Comparison of ENCODE assay signal across 8 mouse cellular contexts in the genomic region with DNA sequence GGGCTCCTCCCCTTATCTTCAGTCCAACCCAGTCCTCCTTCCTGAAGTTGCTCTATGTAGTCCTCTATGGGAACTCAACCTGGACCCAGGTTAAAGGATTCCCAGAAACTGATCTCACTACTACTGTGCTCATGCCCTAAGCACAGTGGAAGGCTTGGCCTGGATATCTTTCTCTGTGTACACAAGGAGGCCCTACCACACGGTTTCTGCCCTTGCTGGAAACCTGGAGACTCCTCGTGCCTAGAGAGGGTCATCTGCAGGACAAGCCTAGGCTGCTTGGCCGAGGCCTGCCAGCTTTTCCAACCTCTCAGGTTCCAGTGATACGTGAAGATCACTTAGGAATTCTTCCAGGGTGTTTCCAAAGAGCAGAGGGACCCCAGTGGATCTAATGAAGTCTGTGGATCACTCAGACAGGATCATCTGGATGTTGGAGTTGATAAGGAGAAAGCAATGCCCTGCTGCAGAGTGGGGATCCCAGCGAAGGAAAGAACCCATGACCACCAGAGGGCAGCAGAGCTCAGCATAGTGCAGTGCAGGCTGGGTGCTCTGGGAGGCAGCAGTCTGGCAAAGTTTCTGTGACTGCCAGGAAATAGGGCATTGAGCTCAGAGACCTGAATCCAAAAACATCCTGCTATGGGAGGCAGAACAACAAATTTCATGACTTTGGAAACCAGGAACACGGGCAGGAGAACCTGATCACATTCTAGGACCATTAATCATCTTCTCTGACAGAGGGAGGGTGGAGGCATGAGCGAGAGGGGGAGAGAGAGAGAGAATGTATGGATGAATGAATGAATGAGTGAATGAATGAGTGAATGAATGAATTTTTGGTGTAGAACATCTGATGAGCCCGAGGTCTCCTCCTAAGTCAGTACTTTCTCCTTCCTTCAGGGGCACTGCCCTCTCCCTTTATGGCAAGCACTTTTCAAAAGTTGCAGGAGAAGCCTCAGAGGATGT. TPM values are rescaled to one million over a fixed set of nuclear protein-coding genes. Genes with fewer than 3 reads are reported as not detected.
DNase-seq lines count a peak whose midpoint lies in the region; ATAC-seq and TF ChIP-seq lines count a peak whose summit lies in the region.
"Not testable (repeated sequence)": the region's sequence is repeated elsewhere in the genome, so short reads cannot be mapped to it uniquely, and the experiment has no call there.

No protein-coding gene starts in this region.

- H3K4me3 ChIP-seq in forebrain, embryonic 14.5 days (ENCODE audit: low read depth, low read length); heart, embryonic 13.5 days; limb, embryonic 11.5 days (ENCODE audit: low read depth, low read length); lung, embryonic 14.5 days (ENCODE audit: low read depth, low read length); midbrain, embryonic 14.5 days (replicated peaks; ENCODE audit: low read depth, low read length): not testable (repeated sequence)

- H3K4me2 ChIP-seq in forebrain, embryonic 14.5 days (ENCODE audit: low read length); heart, embryonic 13.5 days; limb, embryonic 11.5 days (ENCODE audit: low read depth, severe bottlenecking); lung, embryonic 14.5 days; midbrain, embryonic 14.5 days (ENCODE audit: low read length): not testable (repeated sequence)

- H3K4me1 ChIP-seq in forebrain, embryonic 14.5 days (ENCODE audit: control insufficient read depth, insufficient read depth, low read length); heart, embryonic 13.5 days; limb, embryonic 11.5 days (ENCODE audit: control insufficient read depth, insufficient read depth, low read length); lung, embryonic 14.5 days (ENCODE audit: insufficient read depth); midbrain, embryonic 14.5 days (ENCODE audit: control insufficient read depth, insufficient read depth, low read length): not testable (repeated sequence)

- not testable (repeated sequence) for H3K9me3 ChIP-seq in forebrain, embryonic 14.5 days (replicated peaks; ENCODE audit: control insufficient read depth, low read length); heart, embryonic 13.5 days; limb, embryonic 11.5 days (ENCODE audit: control insufficient read depth, low read length); lung, embryonic 14.5 days (ENCODE audit: low read depth, low read length); midbrain, embryonic 14.5 days (ENCODE audit: control insufficient read depth, low read length)

- H3K9ac ChIP-seq in forebrain, embryonic 14.5 days (ENCODE audit: low read length); heart, embryonic 13.5 days; limb, embryonic 11.5 days (ENCODE audit: low read length); lung, embryonic 14.5 days; midbrain, embryonic 14.5 days (replicated peaks; ENCODE audit: low read length): not testable (repeated sequence)

- 74% methylated on average over 4 of the region's 8 CpGs for WGBS in forebrain, embryonic 14.5 days
- WGBS in heart, embryonic 13.5 days: 74% methylated on average over 5 of the region's 8 CpGs
- WGBS in limb, embryonic 11.5 days: 81% methylated on average over 5 of the region's 8 CpGs
- 75% methylated on average over 5 of the region's 8 CpGs for WGBS in lung, embryonic 14.5 days
- 77% methylated on average over 5 of the region's 8 CpGs for WGBS in midbrain, embryonic 14.5 days

- TF ChIP-seq CTCF in lung, embryonic 14.5 days (IDR thresholded peaks at IDR 0.05; ENCODE audit: low read depth): peak; percentile 28; the same call in 1 of the 2 replicates

- peak; percentile 87 for ATAC-seq in cerebellum, adult (ENCODE audit: insufficient number of reproducible peaks, low FRiP score, low TSS enrichment)
- peak; percentile 90 for ATAC-seq in forebrain, embryonic 14.5 days
- peak; percentile 37; the same call in 1 of the 2 replicates for ATAC-seq in heart, embryonic 13.5 days (ENCODE audit: extremely low read depth, insufficient number of reproducible peaks, low FRiP score, low TSS enrichment)
- peak; percentile 72 for ATAC-seq in inflammation-experienced regulatory T-cells, adult 6 months
- ATAC-seq in limb, embryonic 11.5 days (ENCODE audit: insufficient number of reproducible peaks, low FRiP score, low TSS enrichment, low read depth): peak; percentile 70; the same call in 1 of the 2 replicates
- peak; percentile 87; the same call in 1 of the 2 replicates for ATAC-seq in lung, embryonic 14.5 days (ENCODE audit: insufficient read depth)
- ATAC-seq in midbrain, embryonic 14.5 days (ENCODE audit: low FRiP score, low TSS enrichment): peak; percentile 72; the same call in 1 of the 2 replicates
- peak; percentile 42; the same call in 1 of the 2 replicates for ATAC-seq in neutrophil, adult 5-6 weeks (ENCODE audit: extremely low read depth, insufficient number of reproducible peaks, low FRiP score, poor library complexity, severe bottlenecking)

- H3K27ac ChIP-seq in forebrain, embryonic 14.5 days (ENCODE audit: low read depth, low read length); heart, embryonic 13.5 days (replicated peaks); limb, embryonic 11.5 days (replicated peaks; ENCODE audit: low read depth, low read length); lung, embryonic 14.5 days (ENCODE audit: low read depth); midbrain, embryonic 14.5 days (replicated peaks; ENCODE audit: low read depth, low read length): not testable (repeated sequence)

- not testable (repeated sequence) for DNase-seq in forebrain, embryonic 14.5 days (ENCODE audit: low spot score); limb, embryonic 11.5 days (ENCODE audit: low spot score); lung, embryonic 14.5 days; midbrain, embryonic 14.5 days

- not testable (repeated sequence) for H3K27me3 ChIP-seq in forebrain, embryonic 14.5 days (replicated peaks; ENCODE audit: control insufficient read depth, insufficient read depth, low read length); heart, embryonic 13.5 days (replicated peaks); limb, embryonic 11.5 days (ENCODE audit: control insufficient read depth, insufficient read depth, low read length); lung, embryonic 14.5 days (ENCODE audit: insufficient read depth, low read length); midbrain, embryonic 14.5 days (ENCODE audit: control insufficient read depth, insufficient read depth, low read length)

- peaks cover 28% of the 10 kb centered on the region for H3K36me3 ChIP-seq in forebrain, embryonic 14.5 days (ENCODE audit: control insufficient read depth, insufficient read depth, low read length)
- peaks cover 43% of the 10 kb centered on the region for H3K36me3 ChIP-seq in heart, embryonic 13.5 days
- H3K36me3 ChIP-seq in limb, embryonic 11.5 days (ENCODE audit: control insufficient read depth, insufficient read depth, low read length): peaks cover 15% of the 10 kb centered on the region; the same call in 1 of the 2 replicates
- peaks cover 42% of the 10 kb centered on the region for H3K36me3 ChIP-seq in lung, embryonic 14.5 days (ENCODE audit: insufficient read depth)
- H3K36me3 ChIP-seq in midbrain, embryonic 14.5 days (ENCODE audit: control insufficient read depth, insufficient read depth, low read length): peaks cover 19% of the 10 kb centered on the region

RNA-seq across cellular contexts. Expression of a gene that starts 29.7 kb away (rescaled TPM):
- 4.3 and 5.6 TPM in 2 replicates for polyA plus RNA-seq in forebrain, embryonic 14.5 days (2014; fragmentation: Nextera tagmentation; extraction: Ambion mirVana)
- polyA plus RNA-seq in heart, embryonic 13.5 days (2015; fragmentation: Nextera tagmentation; extraction: Ambion mirVana): 12.6 and 12.7 TPM in 2 replicates
- polyA plus RNA-seq in inflammation-experienced regulatory T-cells, adult 6 months (2017; shearing (Covaris generic)): 10 to 100 TPM; 13.0 to 16.8 (median 14.9) TPM
- 28.0 and 32.5 TPM in 2 replicates for polyA plus RNA-seq in limb, embryonic 11.5 days (2014; fragmentation: Nextera tagmentation; extraction: Ambion mirVana)
- 25.7 and 29.6 TPM in 2 replicates for polyA plus RNA-seq in lung, embryonic 14.5 days (2014; fragmentation: Nextera tagmentation; extraction: Ambion mirVana)
- 2.4 and 4.8 TPM in 2 replicates for polyA plus RNA-seq in midbrain, embryonic 14.5 days (2014; fragmentation: Nextera tagmentation; extraction: Ambion mirVana)
- 13.7 and 16.6 TPM in 2 replicates for total RNA-seq in neutrophil, adult 5-6 weeks (2017)

RNA-seq across cellular contexts. Expression of a gene that starts 41.6 kb away (rescaled TPM):
- 35.6 and 42.7 TPM in 2 replicates for polyA plus RNA-seq in forebrain, embryonic 14.5 days (2014; fragmentation: Nextera tagmentation; extraction: Ambion mirVana)
- polyA plus RNA-seq in heart, embryonic 13.5 days (2015; fragmentation: Nextera tagmentation; extraction: Ambion mirVana): 25.0 and 28.8 TPM in 2 replicates
- 10 to 100 TPM; 32.2 to 42.5 (median 32.9) TPM for polyA plus RNA-seq in inflammation-experienced regulatory T-cells, adult 6 months (2017; shearing (Covaris generic))
- 34.4 and 36.9 TPM in 2 replicates for polyA plus RNA-seq in limb, embryonic 11.5 days (2014; fragmentation: Nextera tagmentation; extraction: Ambion mirVana)
- polyA plus RNA-seq in lung, embryonic 14.5 days (2014; fragmentation: Nextera tagmentation; extraction: Ambion mirVana): 31.5 and 33.4 TPM in 2 replicates
- polyA plus RNA-seq in midbrain, embryonic 14.5 days (2014; fragmentation: Nextera tagmentation; extraction: Ambion mirVana): 36.2 and 41.4 TPM in 2 replicates
- 33.0 and 34.7 TPM in 2 replicates for total RNA-seq in neutrophil, adult 5-6 weeks (2017)

RNA-seq across cellular contexts. Expression of a gene that starts 51.6 kb away (rescaled TPM):
- polyA plus RNA-seq in forebrain, embryonic 14.5 days (2014; fragmentation: Nextera tagmentation; extraction: Ambion mirVana): 378 and 456 TPM in 2 replicates
- 526 and 595 TPM in 2 replicates for polyA plus RNA-seq in heart, embryonic 13.5 days (2015; fragmentation: Nextera tagmentation; extraction: Ambion mirVana)
- 100 to 1,000 TPM; 224 to 258 (median 256) TPM for polyA plus RNA-seq in inflammation-experienced regulatory T-cells, adult 6 months (2017; shearing (Covaris generic))
- polyA plus RNA-seq in limb, embryonic 11.5 days (2014; fragmentation: Nextera tagmentation; extraction: Ambion mirVana): 320 TPM in 2 replicates
- polyA plus RNA-seq in lung, embryonic 14.5 days (2014; fragmentation: Nextera tagmentation; extraction: Ambion mirVana): 322 and 337 TPM in 2 replicates
- 363 and 404 TPM in 2 replicates for polyA plus RNA-seq in midbrain, embryonic 14.5 days (2014; fragmentation: Nextera tagmentation; extraction: Ambion mirVana)
- 56.5 and 59.2 TPM in 2 replicates for total RNA-seq in neutrophil, adult 5-6 weeks (2017)

Comparison
In these comparisons a context has a peak if more than half of its experiments do, and no peak if none do; other contexts are left out.
1. ATAC-seq: peak in every context shown above with its lines; median percentile 90 in forebrain, embryonic 14.5 days; 87 in cerebellum, adult; 87 in lung, embryonic 14.5 days; 72 in inflammation-experienced regulatory T-cells, adult 6 months; 72 in midbrain, embryonic 14.5 days; 70 in limb, embryonic 11.5 days; 42 in neutrophil, adult 5-6 weeks; 37 in heart, embryonic 13.5 days.